Mouse (Mus musculus): Measurements from ENCODE around the gene Rasa3.

GRCm38 (mm10) chr8:13520349-13520748 is 157.1 kb downstream of the Rasa3 start:
- TF ChIP-seq CTCF (IDR thresholded peaks at IDR 0.05; ENCODE audit: low read depth) (no peak), EP300 (optimal IDR thresholded peaks at IDR 0.05) (no peak)
